Mouse (Mus musculus) megakaryocyte, embryonic 14.5 days (primary cell): ENCODE results near the gene Taar7f.

Experiments used
- FLI1 ChIP-seq: IDR thresholded peaks from 2 replicates; pipeline ENCODE4 v1.6.1; 2012; ENCODE audit warnings: low read length, inconsistent platforms, mixed read lengths
- GATA1 ChIP-seq: IDR thresholded peaks from 3 replicates; pipeline ENCODE4 v1.6.1; 2012; ENCODE audit warnings: mixed read lengths, low read length, inconsistent platforms, borderline replicate concordance

- no peak for TF ChIP-seq GATA1
- no peak for TF ChIP-seq FLI1
These were observed 12.0 kb upstream of the Taar7f start, which contains the start of gene Taar7e for GRCm38 (mm10) chr10:24037314-24037713.
